Mouse (Mus musculus) CH12F3 (cell line): Measurements from ENCODE around the gene Tia1.

Source experiments
- in situ Hi-C: fragments of 300-500 bp; cut with MboI; formaldehyde crosslinking; loops from 2 replicates; pipeline ENCODE4 v1.14.3; 2020; ENCODE audit warnings: low sequenced_read_pairs

Tia1 gene

DNA sequence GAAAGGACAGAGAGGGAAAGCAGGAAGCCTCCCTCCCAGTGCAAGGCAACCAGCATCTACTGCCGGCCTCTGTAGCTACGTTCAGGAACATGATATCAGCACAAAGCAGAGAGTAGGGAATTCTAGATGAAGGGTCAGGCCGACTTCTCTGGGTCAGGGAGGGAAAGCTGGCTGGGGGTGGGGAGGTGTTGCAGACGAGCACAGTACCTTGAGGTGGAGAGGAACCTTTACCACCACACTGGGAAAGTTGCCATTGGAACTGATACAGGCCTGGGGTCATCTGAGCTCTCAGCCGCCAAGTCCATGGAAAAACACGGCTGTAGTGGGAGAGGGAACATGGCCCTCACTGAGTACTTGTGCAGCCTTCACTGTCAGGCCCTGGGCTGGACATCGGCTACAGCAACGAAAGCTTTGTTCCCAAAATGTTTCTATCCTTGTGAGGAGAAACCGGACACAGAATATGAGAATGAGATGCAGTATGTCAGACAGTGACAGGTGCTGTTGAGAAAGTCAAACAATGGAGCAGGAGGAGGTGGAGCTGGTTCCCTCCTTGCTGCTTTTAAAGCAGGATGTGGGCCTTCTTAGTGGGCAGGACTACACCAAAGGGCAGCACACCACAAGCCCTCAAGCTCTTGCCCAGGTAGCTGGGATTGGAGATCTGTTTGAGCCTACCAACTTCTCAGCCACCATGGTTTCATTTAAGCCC is 71.6 kb downstream of the Tia1 start:
- in situ Hi-C loops = no loop called here

- in situ Hi-C loops = no loop called here
Measured at GRCm38 (mm10) chr6:86476931-86477330, 72.9 kb downstream of the Tia1 start.

DNA sequence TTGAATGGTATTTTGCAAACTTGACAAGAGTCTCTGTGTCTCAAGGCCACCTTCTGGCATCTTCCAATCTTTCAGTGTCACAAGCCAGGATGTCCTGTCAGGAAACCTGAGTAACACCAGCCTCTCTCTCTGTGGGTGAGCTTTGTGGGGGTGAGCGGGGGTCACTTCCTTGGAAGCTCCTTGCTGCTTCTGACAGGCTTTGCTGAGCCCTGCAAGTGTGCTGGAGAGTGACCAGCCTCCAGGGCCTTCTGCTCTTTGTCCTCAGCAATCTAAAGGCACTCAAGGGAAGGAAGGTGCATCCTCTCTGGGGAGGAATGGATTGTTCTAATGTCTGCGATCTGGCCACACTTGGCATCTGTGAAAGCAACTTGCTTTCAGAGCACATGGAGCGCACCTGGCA is 75.3 kb downstream of the Tia1 start:
- in situ Hi-C loops = no loop called here

GRCm38 (mm10) chr6:86479816-86480188 is 75.8 kb downstream of the Tia1 start:
- in situ Hi-C loops = no loop called here

DNA sequence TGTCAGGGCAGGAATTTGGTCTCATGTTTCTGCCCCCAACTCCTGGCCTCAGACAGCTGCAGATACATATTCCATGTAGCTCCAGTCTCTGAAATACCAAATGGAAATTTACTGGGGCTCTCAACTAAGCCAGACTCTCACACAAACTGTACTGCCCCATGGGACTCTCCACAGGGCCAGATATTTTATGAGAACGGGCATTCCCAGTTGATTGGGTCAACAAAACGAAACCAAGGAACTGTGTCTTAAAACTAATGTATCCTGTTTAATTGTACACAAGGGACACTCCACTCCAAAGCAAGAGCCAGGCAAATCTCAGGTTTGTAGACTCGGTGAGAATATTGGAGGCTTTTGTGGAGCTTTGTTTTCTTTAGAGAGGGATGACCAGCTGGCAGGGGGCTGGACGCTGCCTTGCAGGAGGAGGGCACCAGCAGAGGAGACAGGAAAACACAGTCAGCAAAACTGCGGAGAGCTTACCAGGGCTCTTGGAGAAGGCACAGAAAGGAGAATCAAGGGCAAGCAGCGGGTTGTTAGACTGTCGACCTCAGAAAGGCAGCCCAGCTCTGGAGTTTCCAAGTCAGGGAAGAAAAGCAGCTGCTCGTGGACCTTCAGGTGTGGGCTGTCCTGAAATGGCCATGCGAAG is 76.3 kb downstream of the Tia1 start:
- in situ Hi-C loops = no loop called here

DNA sequence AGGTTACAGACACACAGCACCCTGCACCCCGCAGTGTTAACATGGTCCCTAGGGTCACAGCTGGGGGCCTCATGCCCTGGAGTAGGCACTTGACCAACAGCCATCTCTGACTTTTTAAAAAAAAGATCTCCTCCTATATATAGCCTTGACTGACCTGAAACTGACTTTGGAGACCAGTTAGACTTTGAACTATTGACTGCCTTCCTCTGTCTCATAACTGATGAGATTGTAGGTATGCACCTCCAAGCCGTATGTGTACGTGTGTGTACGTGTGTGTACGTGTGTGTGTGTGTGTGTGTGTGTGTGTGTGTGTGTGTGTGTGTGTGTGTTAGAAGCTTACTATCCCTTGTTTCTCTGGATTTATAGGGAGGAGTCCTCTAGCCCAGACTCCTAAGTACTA is 77.9 kb downstream of the Tia1 start:
- in situ Hi-C loops = no loop called here
